ENCODE assay signal across 15 mouse cellular contexts in the genomic region with DNA sequence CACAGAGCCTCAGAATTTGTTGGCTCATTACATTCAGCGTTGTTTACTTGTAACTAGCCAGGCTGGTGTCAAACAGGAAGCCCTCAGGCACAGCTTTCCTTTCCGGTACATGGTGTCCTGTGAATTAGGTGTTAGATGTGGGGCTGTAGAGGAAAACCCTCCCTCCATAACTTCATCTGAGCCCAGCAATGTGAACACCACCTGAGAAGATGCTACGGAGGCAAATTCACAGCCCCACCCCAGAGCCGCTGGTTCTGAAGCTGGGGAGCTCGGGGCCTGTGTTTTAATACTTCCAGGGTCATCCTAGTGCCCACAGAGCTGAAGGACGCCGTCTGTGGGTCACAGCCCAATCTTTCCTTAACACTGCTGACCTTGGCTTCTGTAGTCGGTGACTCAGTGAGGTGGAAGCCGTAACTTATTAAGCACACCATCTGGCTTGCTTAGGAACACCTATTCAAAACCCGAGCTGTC. TPM values are rescaled to one million over a fixed set of nuclear protein-coding genes. Genes with fewer than 3 reads are reported as not detected.
DNase-seq lines count a peak whose midpoint lies in the region; ATAC-seq and TF ChIP-seq lines count a peak whose summit lies in the region.
"Had no signal": no experiment of that assay in that cellular context is flagged by ENCODE, and none has a peak within 500 bp of the region (broad histone marks: within the 10 kb centered on the region; RNA-seq: fewer than 3 reads in every experiment).

No protein-coding gene starts in this region.

- H3K27ac ChIP-seq in heart, postnatal 0 days (ENCODE audit: low read depth) = no peak overlapping the region
- no peak overlapping the region for H3K27ac ChIP-seq in heart, embryonic 12.5 days (ENCODE audit: poor library complexity, severe bottlenecking)
- H3K27ac ChIP-seq in embryonic facial prominence, embryonic 10.5 days (replicated peaks) = no peak overlapping the region
- no peak overlapping the region for H3K27ac ChIP-seq in layer of hippocampus, adult 2 months
- H3K27ac ChIP-seq: forebrain, embryonic 15.5 days; heart, embryonic 13.5 days had no signal

- no peaks in the 10 kb centered on the region for H3K36me3 ChIP-seq in heart, postnatal 0 days (replicated peaks; ENCODE audit: control insufficient read depth, insufficient read depth, low read length)
- no peaks in the 10 kb centered on the region for H3K36me3 ChIP-seq in heart, embryonic 12.5 days
- H3K36me3 ChIP-seq in embryonic facial prominence, embryonic 10.5 days (replicated peaks) = no peaks in the 10 kb centered on the region
- H3K36me3 ChIP-seq: forebrain, embryonic 15.5 days; heart, embryonic 13.5 days had no signal

- no peaks in the 10 kb centered on the region for H3K9me3 ChIP-seq in heart, postnatal 0 days (replicated peaks; ENCODE audit: control insufficient read depth, low read length)
- no peaks in the 10 kb centered on the region for H3K9me3 ChIP-seq in heart, embryonic 12.5 days (replicated peaks)
- H3K9me3 ChIP-seq in embryonic facial prominence, embryonic 10.5 days = no peaks in the 10 kb centered on the region
- H3K9me3 ChIP-seq: forebrain, embryonic 15.5 days; heart, embryonic 13.5 days; megakaryocyte, embryonic 14.5 days had no signal

- no peaks in the 10 kb centered on the region; the same call in 1 of the 2 replicates for H3K4me1 ChIP-seq in heart, postnatal 0 days (ENCODE audit: control insufficient read depth, insufficient read depth)
- H3K4me1 ChIP-seq in heart, embryonic 12.5 days (replicated peaks) = 0 out of 2 replicates have a peak, but pooled peaks cover 5% of the 10 kb centered on the region
- peaks cover 10% of the 10 kb centered on the region; the same call in 1 of the 2 replicates for H3K4me1 ChIP-seq in embryonic facial prominence, embryonic 10.5 days
- H3K4me1 ChIP-seq: forebrain, embryonic 15.5 days had no signal

- WGBS in heart, postnatal 0 days = 57% methylated on average over 10 of the region's 10 CpGs
- WGBS in heart, embryonic 12.5 days = 56% methylated on average over 10 of the region's 10 CpGs
- 66% methylated on average over 10 of the region's 10 CpGs for WGBS in embryonic facial prominence, embryonic 10.5 days

- no peaks in the 10 kb centered on the region for H3K27me3 ChIP-seq in heart, postnatal 0 days (ENCODE audit: control insufficient read depth, insufficient read depth, low read length)
- H3K27me3 ChIP-seq in heart, embryonic 12.5 days (replicated peaks) = no peaks in the 10 kb centered on the region
- H3K27me3 ChIP-seq in embryonic facial prominence, embryonic 10.5 days (replicated peaks; ENCODE audit: low read depth, poor library complexity, severe bottlenecking) = no peaks in the 10 kb centered on the region
- H3K27me3 ChIP-seq: forebrain, embryonic 15.5 days; heart, embryonic 13.5 days; megakaryocyte, embryonic 14.5 days had no signal

- no peak overlapping the region for H3K4me3 ChIP-seq in heart, postnatal 0 days (ENCODE audit: low read depth, low read length)
- no peak overlapping the region for H3K4me3 ChIP-seq in heart, embryonic 12.5 days
- no peak overlapping the region for H3K4me3 ChIP-seq in embryonic facial prominence, embryonic 10.5 days
- H3K4me3 ChIP-seq in layer of hippocampus, adult 2 months = no peak overlapping the region
- H3K4me3 ChIP-seq: forebrain, embryonic 15.5 days; heart, embryonic 13.5 days; megakaryocyte, embryonic 14.5 days had no signal

- no peak for DNase-seq in heart, postnatal 0 days (ENCODE audit: low spot score)
- peak; percentile 21 for DNase-seq in ovary, postnatal 36 days (ENCODE audit: low spot score)
- DNase-seq in ovary, postnatal 14 days (ENCODE audit: low spot score) = no peak
- DNase-seq in adrenal gland, postnatal 36 days = peak; percentile 69 to 75
- no peak for DNase-seq in embryonic facial prominence, embryonic 10.5 days (ENCODE audit: low spot score)
- DNase-seq in layer of hippocampus, adult 2 months (ENCODE audit: low spot score in 2 of 2) = no peak
- DNase-seq: embryo, embryonic 11 days; right cerebral cortex, postnatal 25 days had no signal

- peak; percentile 53; the same call in 1 of the 2 replicates for TF ChIP-seq EP300 in heart, postnatal 0 days (IDR thresholded peaks at IDR 0.05; ENCODE audit: low read depth)

- TF ChIP-seq CTCF in heart, postnatal 0 days (IDR thresholded peaks at IDR 0.05; ENCODE audit: low read depth) = no peak
- TF ChIP-seq CTCF in layer of hippocampus, adult 2 months (conservative IDR thresholded peaks at IDR 0.05) = no peak

- no peak overlapping the region for H3K9ac ChIP-seq in heart, postnatal 0 days (replicated peaks; ENCODE audit: low read depth, low read length)
- H3K9ac ChIP-seq in heart, embryonic 12.5 days = no peak overlapping the region
- H3K9ac ChIP-seq: forebrain, embryonic 15.5 days; heart, embryonic 13.5 days had no signal

- H3K4me2 ChIP-seq in heart, postnatal 0 days (ENCODE audit: low read depth, low read length) = no peak overlapping the region
- H3K4me2 ChIP-seq in heart, embryonic 12.5 days = no peak overlapping the region
- H3K4me2 ChIP-seq: forebrain, embryonic 15.5 days; heart, embryonic 13.5 days had no signal

- no peak; the same call in 1 of the 2 replicates for ATAC-seq in heart, postnatal 0 days (ENCODE audit: insufficient read depth, low read depth)
- ATAC-seq in heart, embryonic 12.5 days (ENCODE audit: insufficient number of reproducible peaks, low FRiP score) = no peak
- ATAC-seq: forebrain, embryonic 15.5 days had no signal

RNA-seq across cellular contexts. Expression of gene Rab27a, which starts 10.8 kb away (rescaled TPM):
- 3.1 and 4.0 TPM in 2 replicates for total RNA-seq in heart, postnatal 0 days (2014; rRNA removed; ENCODE audit: low replicate concordance)
- polyA plus RNA-seq in heart, postnatal 0 days (2015; fragmentation: Nextera tagmentation; extraction: Ambion mirVana) = 1.7 and 2.7 TPM in 2 replicates
- 3.8 and 4.0 TPM in 2 replicates for polyA plus RNA-seq in heart, embryonic 12.5 days (2016; fragmentation: Nextera tagmentation; extraction: Ambion mirVana)
- total RNA-seq in adrenal gland, postnatal 36 days (2021) = 10 to 100 TPM; 23.2 to 35.5 TPM
- 3.0 and 5.3 TPM in 2 replicates for polyA plus RNA-seq in embryonic facial prominence, embryonic 10.5 days (2016; fragmentation: Nextera tagmentation; extraction: Ambion mirVana)
- 10 to 100 TPM; 14.5 to 17.3 TPM for total RNA-seq in layer of hippocampus, adult 2 months (2021)

RNA-seq across cellular contexts. Expression of gene Pigb, which starts 15.3 kb away (rescaled TPM):
- total RNA-seq in heart, postnatal 0 days (2014; rRNA removed; ENCODE audit: low replicate concordance) = 3.0 and 8.8 TPM in 2 replicates
- 1.9 and 2.5 TPM in 2 replicates for polyA plus RNA-seq in heart, postnatal 0 days (2015; fragmentation: Nextera tagmentation; extraction: Ambion mirVana)
- polyA plus RNA-seq in heart, embryonic 12.5 days (2016; fragmentation: Nextera tagmentation; extraction: Ambion mirVana) = 7.9 and 9.5 TPM in 2 replicates
- 10 to 100 TPM; 12.2 to 15.5 TPM for total RNA-seq in adrenal gland, postnatal 36 days (2021)
- 15.0 and 17.4 TPM in 2 replicates for polyA plus RNA-seq in embryonic facial prominence, embryonic 10.5 days (2016; fragmentation: Nextera tagmentation; extraction: Ambion mirVana)
- total RNA-seq in layer of hippocampus, adult 2 months (2021) = 10 to 100 TPM; 16.8 to 17.7 TPM

RNA-seq across cellular contexts. Expression of gene Khdc3, which starts 46.2 kb away (rescaled TPM):
- not detected in 2 replicates for total RNA-seq in heart, postnatal 0 days (2014; rRNA removed; ENCODE audit: low replicate concordance)
- polyA plus RNA-seq in heart, postnatal 0 days (2015; fragmentation: Nextera tagmentation; extraction: Ambion mirVana) = not detected in 2 replicates
- not detected in 2 replicates for polyA plus RNA-seq in heart, embryonic 12.5 days (2016; fragmentation: Nextera tagmentation; extraction: Ambion mirVana)
- under 1 TPM; 0.30 to 0.43 TPM for total RNA-seq in adrenal gland, postnatal 36 days (2021)
- 0.26 TPM in 1 of 2 replicates, not detected in the other for polyA plus RNA-seq in embryonic facial prominence, embryonic 10.5 days (2016; fragmentation: Nextera tagmentation; extraction: Ambion mirVana)
- 1 to 10 TPM; 3.8 to 5.4 TPM for total RNA-seq in layer of hippocampus, adult 2 months (2021)
- total RNA-seq: MEL had no signal
- polyA plus RNA-seq: forebrain, embryonic 15.5 days; heart, embryonic 13.5 days; limb, embryonic 11.5 days; neural tube, embryonic 11.5 days had no signal

RNA-seq across cellular contexts. Expression of gene Gm20509, which starts 46.8 kb away (rescaled TPM):
- total RNA-seq in heart, postnatal 0 days (2014; rRNA removed; ENCODE audit: low replicate concordance) = not detected in 2 replicates
- not detected in 2 replicates for polyA plus RNA-seq in heart, postnatal 0 days (2015; fragmentation: Nextera tagmentation; extraction: Ambion mirVana)
- not detected in 2 replicates for polyA plus RNA-seq in heart, embryonic 12.5 days (2016; fragmentation: Nextera tagmentation; extraction: Ambion mirVana)
- under 1 TPM in 1 of 2 experiments, not detected in 1; 0.40 TPM for total RNA-seq in adrenal gland, postnatal 36 days (2021)
- polyA plus RNA-seq in embryonic facial prominence, embryonic 10.5 days (2016; fragmentation: Nextera tagmentation; extraction: Ambion mirVana) = not detected in 2 replicates
- total RNA-seq in layer of hippocampus, adult 2 months (2021) = under 1 TPM in 1 of 2 experiments, not detected in 1; 0.91 TPM
- total RNA-seq: MEL had no signal
- polyA plus RNA-seq: forebrain, embryonic 15.5 days; heart, embryonic 13.5 days; limb, embryonic 11.5 days; neural tube, embryonic 11.5 days had no signal

RNA-seq across cellular contexts. Expression of gene Rsl24d1, which starts 57.8 kb away (rescaled TPM):
- 51.6 and 65.0 TPM in 2 replicates for total RNA-seq in heart, postnatal 0 days (2014; rRNA removed; ENCODE audit: low replicate concordance)
- polyA plus RNA-seq in heart, postnatal 0 days (2015; fragmentation: Nextera tagmentation; extraction: Ambion mirVana) = 70.4 and 71.4 TPM in 2 replicates
- polyA plus RNA-seq in heart, embryonic 12.5 days (2016; fragmentation: Nextera tagmentation; extraction: Ambion mirVana) = 91.4 and 95.0 TPM in 2 replicates
- total RNA-seq in adrenal gland, postnatal 36 days (2021) = 10 to 100 TPM; 63.9 to 73.6 TPM
- 162 and 164 TPM in 2 replicates for polyA plus RNA-seq in embryonic facial prominence, embryonic 10.5 days (2016; fragmentation: Nextera tagmentation; extraction: Ambion mirVana)
- total RNA-seq in layer of hippocampus, adult 2 months (2021) = 10 to 100 TPM; 63.2 to 66.6 TPM

Comparison
In these comparisons a context has a peak if more than half of its experiments do, and no peak if none do; other contexts are left out.
1. DNase-seq: peak in ovary, postnatal 36 days (single experiment) and adrenal gland, postnatal 36 days (2 of 2); none in heart, postnatal 0 days (single experiment), ovary, postnatal 14 days (single experiment), embryonic facial prominence, embryonic 10.5 days (single experiment) and layer of hippocampus, adult 2 months (0 of 2).